Mouse (Mus musculus) colon, adult 2 months (tissue): ENCODE data around the gene Il17c. TPM values are rescaled to one million over a fixed set of nuclear protein-coding genes. Genes with fewer than 3 reads are reported as not detected.

Source experiments
- polyA plus RNA-seq: library from polyadenylated mRNA; depleted of rRNA; stranded (reverse); fragments of >200 nt; gene quantifications from 2 replicates; pipeline ENCODE4 v1.2.3, GENCODE M21; 2012; rRNA removed

Gene Il17c
- polyA plus RNA-seq: 0.17 and 1.0 TPM in 2 replicates

DNA sequence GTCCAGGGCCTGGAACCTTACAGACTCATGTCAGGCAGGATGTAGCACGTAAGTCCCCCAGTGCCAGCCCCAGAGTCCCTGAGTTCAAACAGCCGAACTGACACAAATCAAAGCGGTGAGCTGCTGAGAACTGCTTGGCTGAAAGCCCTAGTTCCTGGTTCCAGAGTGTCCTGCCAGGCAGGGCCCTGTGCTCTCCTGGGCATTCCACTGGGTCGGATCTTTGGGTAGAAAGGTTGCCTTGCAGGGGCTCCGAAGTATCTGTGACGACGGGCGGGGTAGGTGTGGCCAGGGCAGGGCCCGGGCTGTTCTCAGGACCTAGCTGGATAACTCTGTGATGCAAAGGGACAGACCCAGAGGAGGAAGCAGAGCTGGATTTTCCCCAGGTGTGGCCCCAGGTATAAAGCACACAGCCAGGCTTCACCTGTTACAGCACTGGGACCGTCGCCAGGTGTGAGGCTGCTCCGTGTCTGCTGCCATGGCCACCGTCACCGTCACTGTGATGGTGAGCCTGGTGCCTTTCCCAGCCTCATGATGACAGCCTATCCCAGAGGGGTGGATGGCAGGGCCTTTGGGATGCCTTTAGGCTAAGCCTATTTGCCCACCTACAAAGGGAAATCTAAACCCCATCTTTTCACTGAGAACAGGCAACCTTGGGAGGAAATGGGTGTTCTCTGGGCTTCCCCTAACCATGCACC is at the start of gene Il17c:
TSS of gene Il17c (plus strand) at position 645 of the 695 bp plus-strand sequence.

GRCm38 (mm10) chr8:122376365-122377231 is 45.2 kb upstream of the Il17c start, which contains the start of gene Zc3h18:
Gene Zc3h18 (plus strand): TSS chr8:122376609.

DNA sequence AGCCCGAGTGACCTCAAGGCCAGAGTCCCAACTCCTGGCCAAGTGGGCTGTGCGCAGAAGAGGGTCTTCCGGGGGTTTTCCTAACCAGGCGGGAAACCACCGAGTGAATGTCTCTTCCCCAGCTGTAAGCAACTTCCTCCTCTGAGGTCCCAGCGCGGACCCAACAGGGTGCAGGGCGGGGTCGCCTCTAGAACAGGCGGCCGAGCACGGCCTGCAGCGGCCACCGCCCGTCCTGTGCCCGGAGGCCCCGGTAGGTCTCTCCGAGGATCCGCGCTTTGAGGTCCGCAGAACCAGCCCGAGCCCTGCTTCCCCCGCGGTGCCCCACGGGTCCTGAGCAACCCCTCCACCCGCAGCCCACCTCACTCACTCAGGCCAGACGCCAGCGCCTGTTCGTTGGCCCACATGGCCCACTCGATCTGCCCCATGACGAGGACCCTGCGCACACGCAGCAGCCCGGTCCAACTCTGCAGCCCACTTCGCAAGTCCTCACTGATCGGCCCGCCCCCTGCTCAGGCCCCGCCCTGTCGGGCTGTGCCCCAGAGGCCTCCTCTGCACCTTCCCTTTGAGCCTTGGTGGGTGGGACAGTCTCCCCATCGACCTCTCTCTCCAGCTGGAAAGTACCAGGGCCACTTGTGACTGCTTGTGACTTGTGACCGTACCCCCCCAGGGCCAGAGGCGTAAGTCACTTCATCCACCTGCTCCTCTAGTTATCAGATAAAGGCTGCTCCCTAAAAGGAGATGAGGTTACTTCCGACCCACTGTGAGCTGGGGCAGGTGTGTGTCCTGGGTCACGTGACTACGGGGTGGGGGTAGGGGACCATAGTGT is 10.8 kb downstream of the Il17c start, which contains the start of gene Cyba:
TSS of gene Cyba (minus strand) at position 488 of the 826 bp plus-strand sequence.

GRCm38 (mm10) chr8:122443262-122444006 is 21.6 kb downstream of the Il17c start, which contains the start of gene Mvd:
Gene Mvd (minus strand): TSS chr8:122443422.

DNA sequence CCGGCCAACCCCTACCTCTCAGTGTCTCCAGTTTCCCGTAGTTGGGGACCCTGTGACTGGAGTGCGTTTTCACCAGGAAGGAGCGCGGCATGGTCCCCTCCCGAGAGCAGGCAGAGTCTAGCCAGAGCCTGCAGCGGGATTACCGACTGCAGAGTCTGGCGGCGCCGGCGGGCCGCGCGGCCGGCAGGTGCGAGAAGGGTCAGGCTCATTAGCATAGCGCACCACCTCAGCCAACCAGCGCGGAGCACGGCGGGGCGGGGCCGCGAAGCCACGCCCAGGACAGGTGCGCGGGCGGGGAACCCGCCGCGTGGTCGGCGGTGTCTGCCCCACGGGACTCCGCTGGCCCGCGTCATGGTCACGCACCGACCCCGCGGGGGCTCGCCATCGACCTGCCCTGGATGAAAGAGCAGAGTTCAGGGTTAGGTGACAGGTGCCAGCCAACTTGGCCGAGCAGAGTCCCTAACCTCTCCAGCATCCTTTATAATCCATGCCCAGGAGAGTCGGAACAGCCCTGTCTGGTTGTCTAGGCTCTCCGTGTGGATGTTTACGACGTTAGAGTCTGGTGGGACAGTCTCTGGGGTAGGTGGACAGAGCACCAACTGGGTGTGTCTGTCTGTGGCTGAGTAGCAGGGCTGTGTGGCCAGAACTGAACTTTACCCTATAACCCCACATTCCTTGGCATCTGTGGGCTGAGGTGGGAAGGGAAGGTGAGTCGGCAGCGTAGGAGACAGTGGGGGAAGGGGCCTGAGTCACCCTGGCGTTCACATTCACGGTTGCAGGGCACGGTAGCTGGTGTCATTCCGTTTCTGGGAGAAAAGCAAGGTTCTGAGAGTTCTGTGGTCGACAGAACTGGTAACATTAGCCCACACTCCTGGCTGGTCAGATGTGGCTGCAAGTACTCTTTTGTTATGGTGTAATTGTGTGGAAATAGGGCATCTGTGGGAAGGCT is 39.0 kb downstream of the Il17c start, which contains the start of gene Snai3:
TSS of gene Snai3 (minus strand) at position 210 of the 949 bp plus-strand sequence.

Other genes starting within 250 kb of the Il17c start
- 14.5 and 15.9 TPM in 2 replicates for gene Zfpm1, start 139.9 kb upstream of the Il17c start, polyA plus RNA-seq
- not detected in 2 replicates for gene Trhr2, start 61.3 kb upstream of the Il17c start, polyA plus RNA-seq
- 33.2 and 40.0 TPM in 2 replicates for gene Zc3h18, start 45.4 kb upstream of the Il17c start, polyA plus RNA-seq
- 329 and 330 TPM in 2 replicates for gene Cyba, start 10.9 kb downstream of the Il17c start, polyA plus RNA-seq
- 59.0 and 70.3 TPM in 2 replicates for gene Mvd, start 21.4 kb downstream of the Il17c start, polyA plus RNA-seq
- 1.2 and 2.7 TPM in 2 replicates for gene Snai3, start 38.7 kb downstream of the Il17c start, polyA plus RNA-seq
- gene Rnf166, start 54.0 kb downstream of the Il17c start, polyA plus RNA-seq: 68.6 and 71.3 TPM in 2 replicates
- gene Ctu2, start 54.1 kb downstream of the Il17c start, polyA plus RNA-seq: 27.5 and 28.8 TPM in 2 replicates
- gene Piezo1, start 129.3 kb downstream of the Il17c start, polyA plus RNA-seq: 70.0 and 95.6 TPM in 2 replicates
- gene Cdt1, start 146.0 kb downstream of the Il17c start, polyA plus RNA-seq: 29.3 and 35.4 TPM in 2 replicates
- gene Aprt, start 154.9 kb downstream of the Il17c start, polyA plus RNA-seq: 277 TPM in 2 replicates
- gene Galns, start 189.4 kb downstream of the Il17c start, polyA plus RNA-seq: 23.6 and 24.8 TPM in 2 replicates
- gene Trappc2l, start 189.6 kb downstream of the Il17c start, polyA plus RNA-seq: 169 and 220 TPM in 2 replicates
- not detected in 2 replicates for gene Pabpn1l, start 200.7 kb downstream of the Il17c start, polyA plus RNA-seq